Mouse (Mus musculus): ENCODE measurements around the gene Sumo3. TPM values are rescaled to one million over a fixed set of nuclear protein-coding genes. Genes with fewer than 3 reads are reported as not detected.

Gene Sumo3
- polyA plus RNA-seq, 1 experiment from 2014 or later = 322 TPM

DNA sequence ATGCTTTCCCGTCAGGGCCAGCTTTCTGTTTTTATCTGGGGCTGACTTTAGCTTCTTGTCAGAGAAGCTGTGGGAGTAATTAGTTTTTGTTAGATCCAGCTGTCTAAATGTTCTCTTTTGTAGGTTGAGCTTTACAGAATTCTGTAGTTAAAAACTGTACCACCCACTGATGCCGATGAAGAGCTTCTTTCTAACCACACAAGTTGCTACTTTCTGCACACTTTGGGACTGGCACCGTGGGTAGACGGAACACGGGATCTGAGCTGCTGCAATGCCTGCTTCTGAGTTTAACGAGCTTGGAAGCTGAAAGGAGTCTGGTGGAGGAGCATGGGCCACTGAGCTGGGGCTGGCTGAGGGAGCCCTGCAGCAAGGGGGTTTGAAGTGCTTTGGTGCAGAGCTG is 14.4 kb upstream of the Sumo3 start:
- WGBS = 53% methylated on average over 6 of the region's 6 CpGs
- Histone ChIP-seq H3K36me3 (peaks cover 54% of the 10 kb centered on the region), H3K4me3 (no peak overlapping the region), H3K9me3 (no peaks in the 10 kb centered on the region), H3K27me3 (no peaks in the 10 kb centered on the region), H3K9ac (replicated peaks) (no peak overlapping the region), H3K4me1 (no peaks in the 10 kb centered on the region), H3K27ac (replicated peaks) (no peak overlapping the region), H3K4me2 (replicated peaks) (no peak overlapping the region)
- ATAC-seq (replicated peaks) = no peak

- Histone ChIP-seq H3K9me3 (no peaks in the 10 kb centered on the region), H3K36me3 (peaks cover 61% of the 10 kb centered on the region), H3K4me1 (no peaks in the 10 kb centered on the region), H3K27ac (replicated peaks) (no peak overlapping the region), H3K27me3 (no peaks in the 10 kb centered on the region), H3K4me2 (replicated peaks) (no peak overlapping the region), H3K4me3 (no peak overlapping the region), H3K9ac (replicated peaks) (no peak overlapping the region)
- no peak for ATAC-seq (replicated peaks)
- WGBS = 97% methylated on average over 2 of the region's 2 CpGs
Observed at GRCm38 (mm10) chr10:77596060-77596459, 9.8 kb upstream of the Sumo3 start.

DNA sequence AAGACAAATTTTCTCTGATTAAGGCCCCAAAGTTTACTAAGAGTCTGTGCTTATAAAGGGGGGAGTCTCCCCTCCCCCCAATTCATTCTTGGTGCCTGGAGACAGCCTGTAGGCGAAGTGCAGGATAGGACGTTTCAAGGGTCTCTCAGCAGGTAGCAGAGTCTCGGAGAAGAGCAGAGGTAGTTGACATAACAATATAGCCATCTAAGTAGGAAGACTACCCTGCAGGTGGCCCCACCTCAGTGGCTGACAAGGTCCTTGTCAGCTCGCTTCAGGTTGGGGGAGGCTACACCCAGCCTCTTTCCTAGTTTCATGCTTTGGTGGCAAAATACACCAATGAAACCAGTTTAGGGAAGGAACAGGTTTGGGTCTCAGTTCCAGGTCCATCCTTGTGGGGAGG is 2.9 kb upstream of the Sumo3 start:
- 62% methylated on average over 4 of the region's 4 CpGs for WGBS
- H3K27me3 ChIP-seq = no peaks in the 10 kb centered on the region
- no peak overlapping the region for H3K9ac ChIP-seq (replicated peaks)
- peaks cover 17% of the 10 kb centered on the region for H3K4me1 ChIP-seq
- peaks cover 10% of the 10 kb centered on the region for H3K36me3 ChIP-seq
- H3K4me2 ChIP-seq (replicated peaks) = no peak overlapping the region
- H3K4me3 ChIP-seq = no peak overlapping the region
- no peaks in the 10 kb centered on the region for H3K9me3 ChIP-seq
- H3K27ac ChIP-seq (replicated peaks) = no peak overlapping the region
- no peak for ATAC-seq (replicated peaks)

GRCm38 (mm10) chr10:77604111-77604510 is 1.8 kb upstream of the Sumo3 start:
- no peaks in the 10 kb centered on the region for H3K9me3 ChIP-seq
- ATAC-seq (replicated peaks) = no peak
- peaks cover 22% of the 10 kb centered on the region for H3K4me1 ChIP-seq
- 90% methylated on average over 6 of the region's 6 CpGs for WGBS
- H3K27me3 ChIP-seq = no peaks in the 10 kb centered on the region
- H3K36me3 ChIP-seq = no peaks in the 10 kb centered on the region
- H3K4me2 ChIP-seq (replicated peaks) = no peak overlapping the region
- no peak overlapping the region for H3K27ac ChIP-seq (replicated peaks)
- no peak overlapping the region for H3K4me3 ChIP-seq
- no peak overlapping the region for H3K9ac ChIP-seq (replicated peaks)

- Histone ChIP-seq H3K4me3 (no peak overlapping the region), H3K4me2 (replicated peaks) (no peak overlapping the region), H3K9ac (replicated peaks) (no peak overlapping the region), H3K27me3 (no peaks in the 10 kb centered on the region), H3K27ac (replicated peaks) (peak overlapping the region; percentile 95; the same call in 1 of the 2 replicates), H3K36me3 (peaks cover 3% of the 10 kb centered on the region; the same call in 1 of the 2 replicates), H3K4me1 (peaks cover 22% of the 10 kb centered on the region), H3K9me3 (no peaks in the 10 kb centered on the region)
- no peak for ATAC-seq (replicated peaks)
- 70% methylated on average over 5 of the region's 5 CpGs for WGBS
Observed at GRCm38 (mm10) chr10:77604958-77605357, 939 bp upstream of the Sumo3 start.

- WGBS = 38% methylated on average over 1 of the region's 1 CpGs
- Histone ChIP-seq H3K9ac (replicated peaks) (no peak overlapping the region), H3K4me1 (peaks cover 24% of the 10 kb centered on the region), H3K27me3 (no peaks in the 10 kb centered on the region), H3K9me3 (no peaks in the 10 kb centered on the region), H3K4me3 (peak overlapping the region; percentile 93), H3K27ac (replicated peaks) (peak overlapping the region; percentile 95), H3K4me2 (replicated peaks) (peak overlapping the region; percentile 84), H3K36me3 (peaks cover 7% of the 10 kb centered on the region; the same call in 1 of the 2 replicates)
- ATAC-seq (replicated peaks) = peak; percentile 17; the same call in 1 of the 2 replicates
Observed at GRCm38 (mm10) chr10:77605368-77605767, 529 bp upstream of the Sumo3 start.

- Histone ChIP-seq H3K9ac (replicated peaks) (peak overlapping the region; percentile 77), H3K4me2 (replicated peaks) (peak overlapping the region; percentile 84), H3K9me3 (no peaks in the 10 kb centered on the region), H3K27me3 (no peaks in the 10 kb centered on the region), H3K36me3 (peaks cover 18% of the 10 kb centered on the region; the same call in 1 of the 2 replicates), H3K4me3 (peak overlapping the region; percentile 93), H3K27ac (replicated peaks) (peak overlapping the region; percentile 95), H3K4me1 (peaks cover 28% of the 10 kb centered on the region)
- WGBS = 41% methylated on average over 7 of the region's 7 CpGs
- ATAC-seq (replicated peaks) = peak; percentile 36
Observed at GRCm38 (mm10) chr10:77606855-77607254, 958 bp downstream of the Sumo3 start.

DNA sequence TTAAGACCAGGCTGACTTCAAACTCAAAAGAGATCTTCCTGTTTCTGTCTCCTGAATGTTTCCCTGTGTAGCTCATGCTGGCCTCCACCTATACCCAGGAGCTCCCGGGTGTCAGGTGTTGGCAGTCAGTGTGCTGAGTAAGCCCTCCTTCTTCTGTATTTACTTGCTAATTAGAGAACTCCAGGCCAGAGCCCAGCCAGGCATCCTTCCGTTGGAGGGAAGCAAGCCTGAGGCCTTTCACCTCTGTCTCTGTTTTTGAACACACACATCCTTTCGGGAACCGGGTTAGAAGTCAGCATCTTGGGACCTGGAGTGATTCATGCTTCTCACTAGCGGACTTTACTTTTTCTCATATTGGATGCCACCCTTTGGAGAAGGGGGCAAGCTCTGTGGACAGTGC is 1.5 kb downstream of the Sumo3 start:
- Histone ChIP-seq H3K4me1 (peaks cover 28% of the 10 kb centered on the region), H3K27ac (replicated peaks) (no peak overlapping the region), H3K9ac (replicated peaks) (no peak overlapping the region), H3K4me2 (replicated peaks) (peak overlapping the region; percentile 84), H3K9me3 (no peaks in the 10 kb centered on the region), H3K4me3 (peak overlapping the region; percentile 93; the same call in 1 of the 2 replicates), H3K27me3 (no peaks in the 10 kb centered on the region), H3K36me3 (peaks cover 23% of the 10 kb centered on the region; the same call in 1 of the 2 replicates)
- ATAC-seq (replicated peaks) = no peak
- 71% methylated on average over 5 of the region's 5 CpGs for WGBS

DNA sequence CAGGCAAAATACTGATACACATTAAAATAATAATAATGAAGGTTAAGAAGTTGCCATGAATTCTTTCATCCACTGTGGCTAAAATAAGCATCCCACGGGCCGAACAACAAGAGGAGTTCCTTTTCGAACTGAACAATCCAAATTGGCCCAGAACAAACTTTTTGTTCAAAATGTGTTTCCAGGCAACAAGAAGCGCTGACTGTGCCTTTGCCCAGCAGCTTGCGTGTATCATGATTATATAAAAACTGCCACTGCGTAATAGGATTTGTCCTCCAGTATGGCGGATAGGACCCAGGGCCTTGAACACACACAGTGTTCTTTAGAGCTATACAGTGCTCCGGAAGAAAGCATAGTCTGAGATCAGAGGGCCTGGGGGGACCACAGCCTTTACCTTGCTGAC is 2.7 kb downstream of the Sumo3 start:
- Histone ChIP-seq H3K9me3 (no peaks in the 10 kb centered on the region), H3K27me3 (no peaks in the 10 kb centered on the region), H3K4me1 (peaks cover 28% of the 10 kb centered on the region), H3K27ac (replicated peaks) (no peak overlapping the region), H3K4me2 (replicated peaks) (no peak overlapping the region), H3K4me3 (no peak overlapping the region), H3K36me3 (peaks cover 32% of the 10 kb centered on the region), H3K9ac (replicated peaks) (no peak overlapping the region)
- 93% methylated on average over 8 of the region's 8 CpGs for WGBS
- ATAC-seq (replicated peaks) = no peak

DNA sequence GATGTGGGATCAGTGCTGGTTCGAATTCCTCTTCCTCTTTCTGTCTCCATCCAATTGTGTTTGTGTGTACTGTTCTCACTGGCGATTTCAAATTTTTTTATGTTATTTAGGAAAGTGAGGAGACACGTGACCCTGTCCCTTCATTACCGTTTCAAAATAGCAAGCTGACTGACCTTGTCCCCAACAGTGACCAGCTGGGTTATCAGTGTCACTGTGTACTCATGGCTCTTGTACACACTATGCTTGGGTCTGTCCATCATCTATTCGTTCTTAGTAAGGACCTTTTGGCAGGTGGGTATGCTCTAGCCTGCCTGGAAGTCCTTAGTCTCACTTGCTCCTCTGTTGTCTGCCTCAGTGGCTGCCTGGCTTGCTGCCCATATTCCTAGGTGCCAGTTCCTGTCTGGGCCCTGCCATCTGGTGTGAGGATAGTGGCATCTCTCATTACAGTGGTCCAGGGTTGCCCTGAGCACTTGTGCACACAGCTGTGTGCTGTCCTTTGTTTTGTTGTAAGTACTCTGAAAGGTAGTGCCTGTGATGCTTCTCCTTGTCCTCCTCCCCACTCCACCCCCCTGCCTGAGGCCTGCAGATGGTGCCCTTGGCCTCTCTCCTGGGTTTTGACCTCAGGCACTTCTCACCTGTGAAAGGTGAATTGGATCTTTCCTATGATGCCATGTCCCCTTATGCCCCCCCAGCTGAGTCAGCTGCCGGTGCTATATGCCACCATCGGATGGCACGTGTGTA is 4.5 kb downstream of the Sumo3 start:
- no peaks in the 10 kb centered on the region for H3K9me3 ChIP-seq
- 86% methylated on average over 8 of the region's 8 CpGs for WGBS
- H3K27me3 ChIP-seq = no peaks in the 10 kb centered on the region
- H3K9ac ChIP-seq (replicated peaks) = no peak overlapping the region
- H3K27ac ChIP-seq (replicated peaks) = no peak overlapping the region
- H3K4me1 ChIP-seq = peaks cover 28% of the 10 kb centered on the region
- no peak for ATAC-seq (replicated peaks)
- H3K36me3 ChIP-seq = peaks cover 46% of the 10 kb centered on the region
- no peak overlapping the region for H3K4me3 ChIP-seq
- H3K4me2 ChIP-seq (replicated peaks) = no peak overlapping the region

DNA sequence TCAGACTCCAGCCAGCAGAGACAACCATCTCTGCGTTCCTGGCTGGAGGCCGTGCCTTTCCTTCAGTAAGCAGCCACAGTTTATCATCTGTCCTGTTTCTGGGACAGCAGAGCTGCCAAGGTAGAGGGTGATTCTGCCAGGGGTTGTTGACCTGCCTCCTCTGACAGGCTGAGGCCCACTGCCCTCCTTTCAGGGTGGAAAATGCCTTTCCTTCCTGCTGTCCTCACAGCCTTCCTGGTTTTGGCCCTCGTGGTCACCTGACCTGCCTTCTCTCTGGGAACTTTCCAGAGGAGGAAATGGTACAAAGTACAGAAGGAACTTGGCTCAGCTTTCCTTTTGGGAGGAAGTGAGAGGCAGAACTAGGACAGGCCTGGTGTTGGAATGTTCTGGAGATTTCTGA is 7.5 kb downstream of the Sumo3 start:
- WGBS = 97% methylated on average over 3 of the region's 3 CpGs
- H3K36me3 ChIP-seq = peaks cover 75% of the 10 kb centered on the region
- no peaks in the 10 kb centered on the region for H3K9me3 ChIP-seq
- no peak overlapping the region for H3K4me3 ChIP-seq
- no peak overlapping the region for H3K4me2 ChIP-seq (replicated peaks)
- H3K27ac ChIP-seq (replicated peaks) = 0 out of 2 replicates have a peak overlapping the region, but pooled peaks have one; percentile 3
- no peaks in the 10 kb centered on the region for H3K27me3 ChIP-seq
- no peak for ATAC-seq (replicated peaks)
- H3K4me1 ChIP-seq = peaks cover 9% of the 10 kb centered on the region; the same call in 1 of the 2 replicates
- H3K9ac ChIP-seq (replicated peaks) = no peak overlapping the region

DNA sequence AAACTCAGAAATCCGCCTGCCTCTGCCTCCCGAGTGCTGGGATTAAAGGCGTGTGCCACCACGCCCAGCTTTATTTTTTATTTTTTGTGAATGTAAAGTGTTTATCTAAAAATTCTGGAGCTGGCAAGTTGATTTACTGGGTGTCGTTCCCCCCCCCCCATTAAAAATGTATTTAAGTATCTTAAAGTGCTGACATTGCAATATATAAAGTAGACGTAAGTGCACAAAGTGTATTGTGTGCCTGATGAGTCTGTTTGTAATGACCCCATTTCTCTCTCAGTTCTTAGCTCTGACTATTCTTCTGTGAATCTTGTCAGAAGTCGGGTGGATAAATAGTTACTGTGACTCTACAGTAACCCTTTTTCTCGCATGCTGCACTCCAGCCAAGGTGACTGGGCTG is 9.8 kb downstream of the Sumo3 start:
- Histone ChIP-seq H3K9me3 (no peaks in the 10 kb centered on the region), H3K9ac (replicated peaks) (no peak overlapping the region), H3K36me3 (peaks cover 66% of the 10 kb centered on the region), H3K4me3 (no peak overlapping the region), H3K27me3 (no peaks in the 10 kb centered on the region), H3K4me2 (replicated peaks) (no peak overlapping the region), H3K4me1 (0 out of 2 replicates have a peak, but pooled peaks cover under 1% of the 10 kb centered on the region), H3K27ac (replicated peaks) (no peak overlapping the region)
- no peak for ATAC-seq (replicated peaks)
- WGBS = 93% methylated on average over 8 of the region's 8 CpGs

DNA sequence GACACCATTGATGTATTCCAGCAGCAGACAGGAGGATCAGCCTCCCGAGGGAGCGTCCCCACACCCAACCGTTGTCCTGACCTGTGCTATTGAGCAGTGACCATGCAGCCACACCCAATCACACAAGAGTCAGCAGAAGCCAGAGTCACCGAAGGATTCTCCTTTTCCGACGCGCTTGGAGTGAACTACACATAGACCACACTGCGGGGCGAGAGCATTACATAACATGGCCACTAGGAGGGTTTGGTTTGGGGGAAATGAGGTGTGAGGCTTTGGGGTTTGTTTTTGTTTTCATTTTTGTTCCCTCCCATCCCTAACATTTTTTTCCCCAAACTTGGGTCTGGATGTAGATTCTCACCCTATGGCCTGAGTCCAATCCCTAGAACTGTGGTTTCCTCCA is 10.3 kb downstream of the Sumo3 start:
- H3K27me3 ChIP-seq = no peaks in the 10 kb centered on the region
- 90% methylated on average over 9 of the region's 9 CpGs for WGBS
- H3K4me3 ChIP-seq = no peak overlapping the region
- no peak overlapping the region for H3K4me2 ChIP-seq (replicated peaks)
- no peak for ATAC-seq (replicated peaks)
- H3K9me3 ChIP-seq = no peaks in the 10 kb centered on the region
- H3K27ac ChIP-seq (replicated peaks) = no peak overlapping the region
- no peak overlapping the region for H3K9ac ChIP-seq (replicated peaks)
- H3K4me1 ChIP-seq = no peaks in the 10 kb centered on the region
- H3K36me3 ChIP-seq = peaks cover 61% of the 10 kb centered on the region
